Mouse (Mus musculus) heart, postnatal 14 days (tissue): ENCODE data around the gene Upk3bl. TPM values are rescaled to one million over a fixed set of nuclear protein-coding genes. Genes with fewer than 3 reads are reported as not detected.
"Not testable (repeated sequence)": the region's sequence is repeated elsewhere in the genome, so short reads cannot be mapped to it uniquely, and the experiment has no call there.

ENCODE experiments used
- DNase-seq, 2 experiments: peaks; one replicate each; pipeline ENCODE4 v3.0.0; 2021 to 2022
- intact Hi-C: fragments of 180-260 bp; cut with DNase I; formaldehyde crosslinking; loops from one replicate; pipeline ENCODE4 v1.15.1; 2025
- total RNA-seq, 2 experiments: library from RNA; stranded (reverse); gene quantifications; 2 replicates each; pipeline ENCODE4 v1.2.3; 2021

The Upk3bl gene
- total RNA-seq, 2 experiments from 2014 or later: not detected

DNA sequence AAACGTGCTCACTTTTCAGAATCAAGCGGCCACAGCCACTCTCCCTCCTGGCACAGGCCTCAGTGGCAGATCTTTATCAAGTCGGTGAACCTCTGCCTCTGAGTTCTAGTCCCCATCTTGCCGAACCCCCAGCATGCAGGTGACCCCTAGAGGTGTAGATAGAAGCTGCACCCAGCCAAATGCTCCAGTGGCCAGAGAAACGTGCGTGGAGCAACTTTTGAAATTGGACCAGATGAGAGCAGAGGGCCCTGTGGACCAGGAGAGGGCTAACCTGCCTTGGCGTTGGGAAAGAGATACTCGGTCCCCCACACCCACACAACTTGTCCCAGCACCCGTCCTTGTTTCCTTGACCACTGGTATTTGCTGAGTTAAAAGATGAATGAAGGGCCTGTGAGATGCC is 8.9 kb upstream of the Upk3bl start:
- no peak for DNase-seq
- intact Hi-C loops: loop anchor here (2.0 to 5.0 kb wide), 3 partner anchors 43 to 143 kb away; partner anchors contain the start of gene Zp3

DNA sequence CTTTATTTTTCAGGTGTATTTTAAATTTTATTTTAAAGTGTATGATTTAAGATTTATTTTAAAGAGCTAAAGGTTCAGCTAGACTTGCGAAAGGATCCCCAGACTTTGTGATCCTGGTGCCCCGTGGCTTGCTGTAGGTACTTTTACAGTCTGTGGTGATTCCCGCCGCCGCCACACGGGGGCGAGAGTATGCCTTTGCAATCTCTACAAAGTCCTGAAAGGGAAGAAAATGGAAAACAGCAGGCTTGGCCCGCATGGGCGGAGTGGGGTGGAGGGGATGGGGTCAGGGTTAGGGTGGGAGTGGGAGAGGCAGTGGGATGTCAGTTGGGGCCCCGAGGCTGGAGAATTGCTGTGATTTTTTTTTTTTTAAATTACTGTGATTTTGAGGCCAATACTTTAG is 8.3 kb upstream of the Upk3bl start:
- intact Hi-C loops: loop anchor here (2.0 to 5.0 kb wide), 3 partner anchors 43 to 144 kb away; partner anchors contain the start of gene Zp3

GRCm38 (mm10) chr5:136048541-136048940 is 5.8 kb upstream of the Upk3bl start:
- intact Hi-C loops: loop anchor here (5.0 kb wide), 2 partner anchors 66 to 146 kb away; partner anchors contain the start of gene Zp3

More for the DNA sequence above, 8.3 kb upstream of the Upk3bl start:
- peak; percentile 86 to 92 for DNase-seq

DNA sequence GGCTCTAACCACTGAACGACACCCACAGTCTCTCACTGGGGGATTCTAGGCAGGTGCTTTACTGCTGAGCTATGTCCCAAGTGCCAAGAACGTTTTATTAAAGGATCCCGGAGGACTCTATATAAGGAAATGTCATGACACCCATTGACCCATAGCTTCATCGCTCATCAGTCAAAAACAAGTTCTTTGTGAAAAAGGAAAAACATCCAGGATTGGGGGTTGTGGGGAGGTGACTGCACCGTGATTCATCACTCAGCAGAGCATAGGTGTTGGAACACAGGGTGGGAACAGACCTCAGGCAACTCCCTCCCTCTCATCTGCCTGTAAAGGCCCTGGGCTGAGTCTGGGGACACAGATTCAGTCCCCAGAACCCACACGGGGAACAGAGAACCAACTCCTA is 4.4 kb upstream of the Upk3bl start:
- DNase-seq: no peak
- intact Hi-C loops: loop anchor here (5.0 kb wide), 2 partner anchors 68 to 148 kb away; partner anchors contain the start of gene Zp3

More at GRCm38 (mm10) chr5:136048541-136048940, 5.8 kb upstream of the Upk3bl start:
- DNase-seq: not testable (repeated sequence)

DNA sequence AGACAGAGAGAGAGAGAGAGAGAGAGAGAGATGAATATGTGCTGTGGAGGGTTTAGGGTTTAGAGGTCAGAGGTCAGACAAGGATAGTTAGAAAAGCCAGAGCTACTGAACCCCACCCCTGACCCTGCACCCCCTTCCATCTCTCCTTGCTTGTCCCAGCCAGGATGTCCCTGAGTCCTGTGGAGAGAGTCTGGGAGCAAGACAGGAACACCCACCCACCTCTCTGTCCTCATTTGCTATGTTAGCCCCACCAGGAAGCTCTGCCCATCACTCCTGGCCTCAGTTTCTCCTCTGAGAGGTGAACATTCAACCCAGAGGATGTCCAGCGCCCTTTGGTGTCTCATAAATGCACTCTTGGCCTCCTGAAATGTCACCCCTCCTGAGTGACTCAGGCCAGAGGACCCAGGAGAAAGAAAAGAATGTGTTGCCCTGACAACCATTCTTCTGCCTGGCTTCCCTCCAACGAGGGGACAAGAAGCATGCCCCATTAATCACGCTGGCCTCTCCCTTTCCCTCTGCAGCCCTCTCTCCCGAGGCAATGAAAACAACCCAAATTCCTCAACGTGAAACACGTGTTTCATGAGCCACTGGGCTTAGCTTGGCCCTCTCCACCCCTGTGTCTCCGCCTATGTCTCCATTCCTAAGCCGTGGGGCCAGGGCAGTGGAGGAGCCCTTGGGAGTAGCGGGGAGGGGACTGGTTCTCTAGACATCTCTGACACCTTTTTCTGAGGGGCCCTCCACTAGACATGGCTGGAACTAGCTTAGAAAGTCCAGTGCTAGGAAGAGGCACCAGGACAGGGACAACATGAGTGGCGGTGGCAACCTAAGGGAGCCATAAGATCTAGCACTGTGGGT is 2.8 kb upstream of the Upk3bl start:
- intact Hi-C loops: no loop called here
- DNase-seq: peak; percentile 30 to 53

DNA sequence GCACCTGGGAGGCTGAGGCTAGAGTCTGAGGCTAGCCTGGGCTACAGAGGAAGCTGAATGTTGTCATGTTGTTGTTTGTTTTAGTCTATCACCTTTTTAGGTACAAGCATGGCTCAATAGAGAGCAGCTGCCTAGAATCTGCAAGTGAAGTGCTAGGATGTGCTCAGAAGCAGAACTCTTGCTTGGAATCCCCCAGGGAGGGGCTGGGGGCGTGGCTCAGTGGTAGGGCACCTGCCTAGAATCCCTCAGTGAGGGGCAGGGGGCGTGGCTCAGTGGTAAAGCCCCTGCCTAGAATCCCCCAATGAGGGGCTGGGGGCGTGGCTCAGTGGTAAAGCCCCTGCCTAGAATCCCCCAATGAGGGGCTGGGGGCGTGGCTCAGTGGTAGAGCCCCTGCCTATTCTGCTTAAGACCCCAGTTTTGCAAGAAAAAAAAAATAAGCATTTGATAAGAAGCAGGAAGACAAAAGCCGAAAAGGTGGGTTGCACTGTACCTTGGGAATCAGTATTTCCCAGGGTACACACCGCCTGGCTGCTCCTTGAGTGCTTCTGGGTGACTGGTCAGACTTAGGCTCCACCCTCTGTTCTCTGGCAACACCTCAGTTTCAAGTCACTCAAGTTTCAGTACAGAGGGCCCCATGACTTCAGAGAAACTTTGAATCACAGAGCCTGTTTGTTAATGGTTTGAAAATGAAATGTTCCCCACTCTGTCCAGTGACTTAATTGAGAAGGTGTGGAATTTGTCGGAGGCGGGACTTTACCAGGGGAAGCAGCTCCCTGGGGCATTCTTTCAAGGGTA is 1.2 kb upstream of the Upk3bl start:
- DNase-seq: no peak
- intact Hi-C loops: no loop called here

- intact Hi-C loops: no loop called here
- no peak for DNase-seq
These were observed 1.8 kb downstream of the Upk3bl start for GRCm38 (mm10) chr5:136056062-136056461.

GRCm38 (mm10) chr5:136057085-136057484 is 2.8 kb downstream of the Upk3bl start:
- intact Hi-C loops: no loop called here
- no peak for DNase-seq

DNA sequence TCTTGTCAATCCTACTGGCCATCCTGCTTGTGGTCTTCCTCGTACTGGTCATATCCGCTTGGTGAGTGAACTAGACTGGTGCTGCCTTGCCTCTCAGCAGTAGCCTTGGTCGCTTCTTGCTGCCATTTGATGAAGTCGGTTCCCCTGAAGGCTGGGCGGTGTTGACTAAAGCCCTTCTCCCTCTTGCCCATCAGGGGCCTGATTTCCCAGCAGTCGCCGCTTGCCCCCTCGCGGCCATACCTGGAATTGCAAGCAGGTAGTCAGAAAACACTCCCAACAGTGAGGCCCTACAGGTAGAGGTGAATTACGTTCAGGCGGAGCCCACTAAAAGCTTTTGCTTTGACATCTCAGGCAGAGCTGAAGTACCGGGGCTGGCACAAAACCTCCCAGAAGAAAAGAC is 7.3 kb downstream of the Upk3bl start:
- intact Hi-C loops: loop anchor here (2.0 to 5.0 kb wide), 3 partner anchors 79 to 184 kb away; no protein-coding TSS in a partner anchor
- DNase-seq: peak; percentile 83 to 88

GRCm38 (mm10) chr5:136063920-136064319 is 9.6 kb downstream of the Upk3bl start:
- intact Hi-C loops: loop anchor here (5.0 kb wide), 2 partner anchors 162 to 187 kb away; no protein-coding TSS in a partner anchor
- DNase-seq: no peak

- DNase-seq, intact Hi-C loops: not testable (repeated sequence)
These were observed 12.3 kb downstream of the Upk3bl start for GRCm38 (mm10) chr5:136066404-136067148.

DNA sequence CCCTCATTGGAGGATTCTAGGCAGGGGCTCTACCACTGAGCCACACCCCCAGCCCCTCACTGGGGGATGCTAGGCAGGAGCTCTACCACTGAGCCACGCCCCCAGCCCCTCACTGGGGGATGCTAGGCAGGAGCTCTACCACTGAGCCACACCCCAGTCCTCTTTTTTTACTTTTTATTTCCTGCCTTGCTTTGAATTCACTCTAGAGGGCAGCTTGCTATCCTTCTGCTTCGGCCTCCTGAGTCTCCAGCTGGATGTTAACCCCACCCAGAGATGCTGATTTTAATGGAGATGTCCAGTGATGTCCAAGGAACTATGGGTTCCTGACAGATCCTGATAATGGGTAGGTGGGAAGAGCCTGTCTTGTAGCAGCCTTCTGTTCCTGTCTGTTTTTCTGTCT is 15.1 kb downstream of the Upk3bl start:
- DNase-seq: no peak
- intact Hi-C loops: no loop called here

DNA sequence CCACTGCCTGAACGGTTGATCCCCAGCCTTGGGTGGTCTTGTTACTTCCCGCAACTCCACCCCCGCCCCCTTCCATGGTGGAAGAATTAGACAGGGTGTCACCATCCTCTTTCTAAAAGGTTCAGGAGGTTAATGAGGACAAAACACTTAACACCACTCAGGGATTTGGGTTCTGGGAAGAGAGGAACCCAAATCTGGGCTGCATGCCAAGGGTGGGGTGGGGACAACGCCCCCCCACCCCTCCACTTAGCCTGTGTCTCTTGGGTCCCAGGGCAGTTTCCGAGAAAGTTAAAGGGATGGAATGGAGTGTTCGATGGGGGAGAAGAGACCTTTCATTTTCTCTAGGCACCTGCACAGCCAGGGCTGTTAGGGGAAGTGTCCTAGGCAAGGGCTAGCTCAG is 18.8 kb downstream of the Upk3bl start:
- peak; percentile 29 to 30 for DNase-seq
- intact Hi-C loops: no loop called here

GRCm38 (mm10) chr5:136073526-136073925 is 19.2 kb downstream of the Upk3bl start:
- no peak for DNase-seq
- intact Hi-C loops: no loop called here

GRCm38 (mm10) chr5:136075076-136075475 is 20.8 kb downstream of the Upk3bl start:
- DNase-seq: no peak
- intact Hi-C loops: no loop called here

- peak in 1 of 2 experiments; percentile 30 for DNase-seq
- intact Hi-C loops: no loop called here
These were observed 22.0 kb downstream of the Upk3bl start for GRCm38 (mm10) chr5:136076284-136076683.

- intact Hi-C loops: no loop called here
- DNase-seq: peak; percentile 22 to 23
These were observed 22.8 kb downstream of the Upk3bl start for GRCm38 (mm10) chr5:136077001-136077550.

DNA sequence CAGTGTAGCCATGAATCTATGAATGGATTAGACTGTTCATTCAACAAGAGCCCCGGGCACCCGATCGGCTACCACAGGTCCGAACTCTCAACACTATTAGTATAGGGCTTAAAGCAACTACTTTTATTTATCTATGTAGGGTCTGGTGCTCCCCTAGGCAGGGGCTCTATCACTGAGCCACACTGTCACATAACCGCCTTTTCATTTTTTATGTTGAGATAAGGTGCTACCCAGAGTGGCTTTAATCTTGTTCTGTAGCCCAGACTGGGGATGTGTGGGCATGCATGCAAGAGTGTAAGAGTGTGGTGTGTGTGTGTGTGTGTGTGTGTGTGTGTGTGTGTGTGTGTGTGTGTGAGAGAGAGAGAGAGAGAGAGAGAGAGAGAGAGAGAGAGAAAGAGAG is 23.8 kb downstream of the Upk3bl start:
- intact Hi-C loops: no loop called here
- no peak for DNase-seq

GRCm38 (mm10) chr5:136082345-136082744 is 28.1 kb downstream of the Upk3bl start:
- intact Hi-C loops: no loop called here
- no peak for DNase-seq

GRCm38 (mm10) chr5:136083669-136084107 is 29.4 kb downstream of the Upk3bl start, which contains the start of gene Rasa4:
Rasa4 (plus strand) TSS chr5:136083916.
- DNase-seq: peak; percentile 93
- intact Hi-C loops: no loop called here
